Mouse (Mus musculus): ENCODE data around the gene Gm15013.

DNA sequence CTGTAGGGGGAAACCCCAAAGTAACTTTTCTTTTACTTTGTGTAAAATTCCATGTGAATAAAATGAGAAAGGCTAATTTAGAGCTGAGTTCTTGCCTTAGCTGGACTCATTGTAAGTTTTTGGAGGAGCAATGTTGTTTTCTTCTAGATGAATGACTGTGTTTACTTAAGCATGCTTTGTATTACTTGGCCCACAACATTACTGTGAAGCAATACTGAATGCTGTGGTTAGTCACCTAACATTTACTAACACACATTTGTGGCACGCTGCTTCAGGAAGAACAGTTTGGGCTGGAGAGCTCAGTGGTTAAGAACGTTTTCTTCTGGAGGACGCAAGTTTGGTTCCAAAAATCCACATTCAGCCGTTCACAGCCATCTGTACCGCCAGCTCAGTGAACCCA, 22.8 kb upstream of the Gm15013 start:
- TF ChIP-seq CTCF (IDR thresholded peaks at IDR 0.05; ENCODE audit: control insufficient read depth, insufficient read depth, insufficient replicate concordance, low read depth, low read length) (no peak), POLR2A (IDR thresholded peaks at IDR 0.05; ENCODE audit: control insufficient read depth, low read depth, low read length) (no peak)
